Mouse (Mus musculus) spleen, adult 18-20 months (tissue): ENCODE measurements around the gene Acsl6.

Experiments used
- DNase-seq, 2 experiments: peaks; one replicate each; pipeline ENCODE4 v3.0.0; 2022; ENCODE audit warnings: mixed read lengths in 2 of 2

Acsl6 gene

GRCm38 (mm10) chr11:54307139-54307816, 3.7 kb downstream of the Acsl6 start:
- peak in 1 of 2 experiments; percentile 51 for DNase-seq

DNA sequence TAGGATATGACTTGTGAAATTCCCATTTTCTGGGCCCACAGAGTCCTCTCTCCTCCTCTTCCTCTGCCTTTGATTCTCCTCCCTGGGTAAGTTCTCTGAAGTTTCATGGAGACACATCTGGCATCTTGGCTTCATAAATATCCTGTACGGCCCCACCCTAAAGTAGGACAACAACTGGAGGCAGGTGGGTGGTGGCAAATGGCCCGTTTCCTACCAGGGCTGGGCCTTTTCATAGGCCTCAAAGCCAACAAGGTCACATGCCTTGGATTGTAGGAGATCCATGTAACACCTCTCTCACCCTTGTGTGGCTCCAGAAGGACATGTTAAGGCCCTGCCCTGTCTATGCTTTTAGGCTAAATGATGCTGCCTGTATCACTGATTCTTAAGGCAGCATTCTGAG, 7.0 kb downstream of the Acsl6 start:
- DNase-seq = no peak

DNA sequence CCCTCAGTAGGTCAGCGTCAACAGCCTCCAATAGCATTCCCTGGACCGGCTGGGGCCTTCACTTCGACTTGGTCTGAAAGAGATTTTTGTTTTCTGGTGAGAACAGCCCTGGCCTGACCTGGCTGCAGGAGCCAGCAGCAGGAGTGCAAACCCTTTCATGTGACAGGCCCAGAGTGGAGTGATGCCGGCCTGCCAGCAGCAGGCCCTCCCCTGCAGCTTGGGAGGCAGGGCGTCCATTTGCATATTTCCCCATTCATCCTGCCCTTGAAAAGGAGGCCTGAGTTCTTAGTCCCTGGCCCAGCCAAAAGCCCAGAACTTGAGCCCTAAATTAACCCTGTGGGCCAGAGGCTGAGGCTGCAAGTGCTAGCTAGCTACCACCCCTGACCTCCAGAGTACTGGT, 8.4 kb downstream of the Acsl6 start:
- no peak for DNase-seq

DNA sequence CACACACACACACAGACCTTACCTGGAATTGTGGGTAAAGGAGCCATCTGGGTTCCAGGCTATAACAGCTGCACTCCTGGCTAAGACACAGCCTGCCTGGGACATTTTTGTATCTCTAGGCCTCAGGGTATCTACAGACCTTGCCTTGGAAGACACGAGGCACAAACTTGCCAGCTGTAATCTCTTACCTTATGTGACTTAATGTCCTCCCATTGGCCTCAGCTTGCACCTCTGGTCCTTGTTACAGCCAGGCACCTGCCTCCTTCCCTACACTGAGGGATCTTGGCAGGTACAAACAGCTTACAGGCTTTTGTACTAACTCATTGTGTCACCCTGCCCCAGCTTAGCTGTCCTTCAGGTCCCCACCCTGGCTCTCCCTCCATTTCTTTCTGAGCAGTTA, 9.0 kb downstream of the Acsl6 start:
- no peak for DNase-seq

DNA sequence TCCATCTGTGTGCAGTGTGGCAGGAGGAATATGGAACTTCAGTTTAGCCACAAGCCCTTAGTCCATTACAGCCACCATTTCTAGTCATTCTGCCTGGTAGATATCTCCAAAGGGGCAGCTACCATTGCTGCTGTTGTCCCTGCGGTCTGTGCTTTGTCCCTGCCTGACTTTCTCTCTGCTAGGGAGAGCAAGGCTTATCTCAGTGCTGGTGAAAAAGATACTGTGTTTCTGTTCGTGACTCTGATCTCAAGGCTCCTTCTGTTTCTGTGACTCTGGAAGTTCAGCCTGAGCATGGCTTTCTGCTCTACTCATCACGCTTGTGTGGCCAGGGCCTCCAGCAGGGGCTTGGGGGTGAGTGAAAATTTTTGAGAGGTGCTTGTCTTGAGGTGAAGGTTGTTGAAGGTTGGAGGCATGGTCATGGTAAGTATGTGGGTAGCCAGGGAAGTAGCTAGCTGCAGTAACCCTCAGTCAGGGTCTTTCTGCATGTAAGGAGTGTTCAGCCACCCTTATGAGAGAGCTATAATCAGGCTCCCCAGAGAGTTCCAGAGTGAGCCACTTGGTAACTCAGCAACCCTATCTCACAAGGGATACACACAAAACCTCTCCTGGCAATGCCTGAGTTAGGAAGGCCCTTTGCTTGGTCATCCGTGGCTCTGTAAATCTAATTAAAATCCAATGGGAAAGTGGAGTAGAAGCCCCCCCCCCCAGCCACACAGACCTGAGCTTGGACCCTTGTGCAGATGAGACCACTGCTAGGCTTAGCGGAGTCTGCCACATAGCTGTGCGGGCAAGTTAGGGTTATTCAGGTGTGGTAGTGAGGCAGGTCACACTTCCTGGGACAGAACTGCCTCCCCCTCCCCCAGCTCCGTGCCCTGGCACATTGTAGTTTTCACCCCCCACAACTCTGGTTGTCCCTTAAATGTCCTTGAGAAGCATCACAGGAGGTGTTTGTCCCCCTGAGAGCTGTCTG, 10.1 kb downstream of the Acsl6 start:
- no peak for DNase-seq

DNA sequence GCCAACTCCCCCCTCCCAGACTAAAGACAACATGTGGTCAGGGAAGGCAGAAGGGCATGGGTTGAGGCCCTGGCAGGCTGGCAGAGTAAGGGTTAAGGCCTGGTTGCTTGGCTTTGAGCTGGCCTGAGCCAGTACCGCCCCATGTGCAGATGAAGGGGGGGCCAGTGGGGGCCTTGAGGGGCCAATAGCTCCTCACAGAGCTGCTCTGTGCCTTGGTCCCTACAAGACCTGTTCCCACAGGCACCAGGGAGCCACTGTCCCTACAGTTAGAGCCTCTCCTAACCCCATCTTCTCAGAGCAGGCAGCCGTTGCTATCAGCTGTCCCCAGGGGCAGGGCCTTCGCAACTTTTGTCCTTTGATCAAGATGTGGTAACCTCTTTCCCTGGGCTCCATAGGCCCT, 11.1 kb downstream of the Acsl6 start:
- no peak for DNase-seq

DNA sequence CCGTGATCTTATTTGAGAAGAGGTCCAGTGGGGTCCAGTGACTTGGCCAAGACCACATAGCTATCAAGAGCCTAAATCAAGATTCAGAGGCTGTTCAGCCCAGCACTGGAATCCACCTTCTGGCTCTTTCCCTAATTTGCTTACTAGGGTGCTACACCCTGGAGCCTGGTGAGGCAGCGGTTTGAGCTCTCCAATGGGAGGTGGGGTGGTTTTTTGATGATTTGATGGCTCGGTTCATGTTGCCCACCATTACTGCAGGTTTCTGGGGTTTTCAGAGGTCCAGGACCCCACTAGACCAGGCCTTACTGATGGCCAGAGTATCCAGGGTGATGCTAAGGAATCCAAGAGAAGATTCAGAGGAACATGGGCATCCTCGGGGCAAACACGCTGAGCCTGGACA, 11.7 kb downstream of the Acsl6 start:
- no peak for DNase-seq

DNA sequence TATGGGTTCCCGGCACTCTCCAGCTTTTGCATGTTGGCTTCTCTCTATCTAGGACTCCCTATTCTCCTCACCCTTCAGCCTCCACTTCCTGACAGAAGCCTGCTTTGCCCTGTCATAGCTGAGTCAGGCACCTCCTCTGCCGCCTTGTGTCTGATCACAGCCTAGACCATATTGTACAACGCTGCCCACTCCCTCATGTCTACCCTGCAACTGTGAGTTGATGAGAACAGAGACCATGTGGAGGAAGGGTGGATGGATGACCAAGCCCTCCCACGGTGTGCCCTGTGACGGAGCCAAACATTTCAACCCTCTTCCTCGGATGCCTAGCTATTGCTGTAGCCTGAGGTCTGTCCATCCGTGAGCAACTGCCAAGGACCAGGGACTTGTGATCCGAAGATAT, 13.8 kb downstream of the Acsl6 start:
- DNase-seq = no peak

GRCm38 (mm10) chr11:54317795-54318194, 14.2 kb downstream of the Acsl6 start:
- DNase-seq = no peak

DNA sequence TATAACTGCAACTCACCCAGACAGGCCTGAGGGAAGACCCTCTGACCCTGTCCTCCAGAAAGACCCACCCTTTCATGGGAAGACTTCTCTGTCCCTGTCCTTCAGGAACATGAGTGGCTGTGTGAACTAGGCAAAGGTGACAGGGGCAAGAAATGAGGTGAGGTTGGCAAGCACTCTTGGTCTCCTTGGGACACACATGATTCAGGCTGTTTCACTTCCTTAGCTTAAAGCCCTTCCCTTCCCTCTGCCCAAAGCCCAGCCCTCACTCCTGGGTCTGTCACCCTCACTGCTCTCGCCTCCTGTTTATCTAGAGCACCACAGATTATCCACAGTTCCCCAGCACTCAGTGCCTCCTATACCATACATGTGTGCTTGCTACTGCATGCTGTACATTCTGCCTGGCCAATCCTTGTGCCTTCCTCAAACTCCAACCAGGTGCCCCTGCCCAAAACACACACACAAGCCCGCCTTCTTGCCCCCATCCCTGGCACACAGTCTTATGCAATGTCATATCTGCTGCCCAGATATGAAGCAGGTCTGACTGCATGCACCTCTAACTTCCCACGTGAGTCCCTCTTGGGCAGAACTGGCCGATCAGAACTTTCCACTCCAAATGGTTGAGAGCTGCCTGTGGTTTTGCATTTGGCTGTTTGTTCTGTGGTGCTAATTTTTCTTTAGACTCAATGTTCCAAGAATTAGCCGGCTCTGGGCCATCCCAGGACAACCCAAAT, 18.4 kb downstream of the Acsl6 start:
- no peak for DNase-seq

DNA sequence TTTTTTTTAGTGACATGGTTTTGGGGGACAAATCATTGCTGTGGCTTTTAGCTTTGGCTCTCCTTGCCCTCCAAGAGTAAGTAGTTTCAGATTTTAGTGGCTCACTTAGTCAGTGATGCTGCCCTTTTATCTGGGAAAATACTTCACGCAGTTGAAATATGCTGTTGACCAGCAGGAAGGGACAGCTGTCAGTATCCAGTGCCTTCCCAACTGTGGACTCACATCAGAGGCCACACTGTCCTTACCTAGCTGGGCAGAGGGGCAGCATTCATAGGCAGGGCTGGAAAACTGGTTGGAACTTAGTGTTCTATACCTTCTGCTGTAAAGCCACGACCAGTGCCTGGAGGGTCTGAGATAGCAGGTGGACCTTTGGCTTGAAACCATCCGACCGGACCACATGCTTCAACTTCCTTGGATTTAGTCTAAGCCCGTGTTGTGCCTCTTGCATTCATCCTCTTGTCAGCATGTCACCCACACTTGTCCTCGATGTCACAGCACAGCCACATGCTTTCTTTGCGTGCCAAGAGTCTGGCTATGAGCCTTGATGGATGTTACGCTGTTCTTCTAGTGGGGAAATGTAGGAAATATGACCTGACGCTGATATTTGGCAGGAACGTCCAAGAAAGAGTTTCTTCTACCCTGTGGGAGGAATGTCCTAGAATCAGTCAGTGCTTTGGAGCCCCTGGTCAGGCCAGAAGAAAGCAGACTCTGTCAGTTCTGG, 28.0 kb downstream of the Acsl6 start:
- DNase-seq = no peak

GRCm38 (mm10) chr11:54336165-54336707, 32.6 kb downstream of the Acsl6 start:
- no peak for DNase-seq

- no peak for DNase-seq
These were observed 40.1 kb downstream of the Acsl6 start for GRCm38 (mm10) chr11:54343703-54344102.

- DNase-seq = no peak
These were observed 48.1 kb downstream of the Acsl6 start for GRCm38 (mm10) chr11:54351704-54352103.

DNA sequence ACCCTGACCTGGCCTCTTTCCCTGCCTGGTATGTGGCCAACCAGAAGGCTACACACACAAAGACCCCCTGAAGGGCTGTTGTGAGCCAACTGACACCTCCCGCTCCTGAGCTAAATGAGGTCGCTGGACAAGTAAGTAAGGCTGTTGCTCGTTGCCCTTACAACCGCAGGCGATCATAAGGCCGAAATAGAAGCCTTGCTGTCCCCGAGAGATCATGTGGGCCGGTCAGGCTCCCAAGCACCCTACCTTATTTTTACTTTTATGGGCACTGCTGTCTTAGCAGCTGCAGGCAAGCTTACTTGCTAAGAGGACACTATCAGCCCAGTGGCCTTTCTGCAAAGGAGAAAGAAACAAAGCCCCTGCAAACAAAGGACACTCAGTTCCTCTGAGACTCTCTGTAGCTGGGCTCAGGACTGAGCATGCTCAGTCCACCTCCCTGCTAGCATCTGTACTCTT, 49.6 kb downstream of the Acsl6 start:
- DNase-seq = no peak

- peak in 1 of 2 experiments; percentile 4 for DNase-seq
These were observed 51.3 kb downstream of the Acsl6 start for GRCm38 (mm10) chr11:54354595-54355563.

- no peak for DNase-seq
These were observed 52.0 kb downstream of the Acsl6 start for GRCm38 (mm10) chr11:54355564-54355955.

DNA sequence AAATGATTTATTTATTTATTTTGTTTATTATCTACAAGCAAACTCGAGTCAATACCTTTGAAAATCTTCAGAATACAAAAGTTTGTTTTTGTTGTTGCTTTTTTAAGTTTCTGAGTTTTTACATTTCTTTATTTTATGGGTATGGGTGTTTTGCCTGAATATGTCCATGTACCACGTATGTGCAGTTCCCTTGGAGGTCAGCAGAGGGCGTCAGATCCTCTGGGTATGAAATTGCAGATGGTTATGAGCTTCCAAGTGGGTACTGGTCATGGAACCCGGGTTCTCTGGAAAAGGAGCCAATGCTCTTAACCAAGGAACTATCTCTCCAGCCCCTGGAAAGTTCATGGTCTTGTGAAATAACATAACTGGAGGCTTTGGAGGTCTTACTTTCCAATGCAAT, 53.1 kb downstream of the Acsl6 start:
- peak in 1 of 2 experiments; percentile 46 for DNase-seq

DNA sequence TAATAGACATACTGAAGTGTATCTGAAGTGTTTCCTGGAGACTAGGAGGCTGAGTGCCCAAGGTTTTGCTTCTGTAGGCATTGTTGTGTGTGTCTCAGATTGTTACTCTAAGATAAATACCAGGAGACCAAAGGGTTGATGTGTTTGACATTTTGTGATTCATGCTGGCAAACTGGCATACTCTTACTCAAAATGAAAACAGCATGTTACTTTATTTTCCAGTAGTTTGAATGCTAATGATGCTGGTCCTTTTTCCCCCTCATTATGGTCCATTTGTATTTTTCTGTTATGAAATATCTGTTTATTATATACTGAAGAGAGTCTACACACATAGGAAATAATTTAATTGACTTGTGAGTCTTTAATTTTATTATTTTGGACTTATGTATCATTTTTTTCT, 69.0 kb downstream of the Acsl6 start:
- no peak for DNase-seq

GRCm38 (mm10) chr11:54390386-54390785, 86.8 kb downstream of the Acsl6 start:
- no peak for DNase-seq

- DNase-seq = no peak
These were observed 87.7 kb downstream of the Acsl6 start for GRCm38 (mm10) chr11:54391326-54391725.
